Mouse (Mus musculus) brain, embryonic 14.5 days (tissue): Measurements from ENCODE around the gene Pepd.

Experiments used
- CTCF ChIP-seq: fragments of 200-500 bp; IDR thresholded peaks from 2 replicates; pipeline ENCODE4 v1.5.1; 2012; ENCODE audit warnings: inconsistent platforms, mild to moderate bottlenecking, moderate library complexity, borderline replicate concordance; ENCODE audit not compliant: insufficient read depth, insufficient read length; ENCODE audit errors: extremely low read depth
- POLR2A ChIP-seq: fragments of 200-500 bp; IDR thresholded peaks from 2 replicates; pipeline ENCODE4 v1.6.1; 2012; ENCODE audit warnings: mild to moderate bottlenecking, inconsistent platforms, borderline replicate concordance; ENCODE audit not compliant: poor library complexity, insufficient read depth, insufficient read length, severe bottlenecking; ENCODE audit errors: extremely low read depth

- no peak for TF ChIP-seq POLR2A
- TF ChIP-seq CTCF = no peak
These were observed 5.8 kb downstream of the Pepd start for GRCm38 (mm10) chr7:34917998-34918397.
